Mouse (Mus musculus) urinary bladder, adult 2 months (tissue): ENCODE results near the gene Rxfp2. TPM values are rescaled to one million over a fixed set of nuclear protein-coding genes. Genes with fewer than 3 reads are reported as not detected.

ENCODE experiments used
- DNase-seq: peaks from one replicate; pipeline ENCODE4 v3.0.0; 2022; ENCODE audit warnings: low spot score
- polyA plus RNA-seq: library from polyadenylated mRNA; depleted of rRNA; stranded (reverse); fragments of >200 nt; gene quantifications from 2 replicates; pipeline ENCODE4 v1.2.3, GENCODE M21; 2012; rRNA removed

Gene Rxfp2
- 0.07 and 0.15 TPM in 2 replicates for polyA plus RNA-seq

DNA sequence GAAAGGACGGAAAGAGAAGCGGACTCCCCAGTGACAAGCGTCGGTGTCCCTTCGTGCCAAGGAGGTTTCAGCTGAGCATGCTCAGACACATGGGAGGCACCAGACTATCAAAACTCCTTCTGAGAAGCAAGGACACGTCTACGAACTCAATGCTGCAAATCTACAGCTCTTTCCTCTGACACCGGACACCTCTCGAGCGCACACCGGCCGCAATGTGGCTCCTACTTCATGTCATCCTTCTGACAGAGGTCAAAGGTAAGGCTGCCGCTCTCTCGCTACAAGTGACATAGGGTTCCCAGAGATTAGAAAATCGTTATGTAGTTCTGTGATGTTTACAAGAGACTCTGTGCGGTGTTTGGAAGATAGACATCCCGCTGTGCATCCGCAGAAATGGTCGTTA, at the start of gene Rxfp2:
Gene Rxfp2, plus strand, starts transcription at position 20 of the 400 bp plus-strand sequence.
- no peak for DNase-seq

DNA sequence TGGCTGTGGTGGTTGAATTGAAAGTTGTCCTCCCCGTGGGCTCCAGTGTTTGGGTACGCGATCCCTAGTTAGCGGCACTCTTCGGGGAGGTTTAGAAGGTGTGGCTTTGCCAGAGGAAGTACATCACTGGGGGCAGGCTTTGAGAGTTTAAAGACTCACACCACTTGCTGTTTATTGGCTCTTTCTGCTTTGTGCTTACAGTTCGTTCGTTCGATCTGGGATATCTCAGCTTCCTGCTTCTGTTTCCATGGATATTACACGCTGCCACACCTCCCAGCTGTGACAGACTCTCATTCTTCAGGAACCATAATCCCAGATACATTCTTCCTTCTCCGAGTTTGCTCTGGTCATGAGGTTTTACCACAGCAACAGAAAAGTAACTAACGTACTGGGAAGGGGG, 48.2 kb upstream of the Rxfp2 start:
- no peak for DNase-seq

DNA sequence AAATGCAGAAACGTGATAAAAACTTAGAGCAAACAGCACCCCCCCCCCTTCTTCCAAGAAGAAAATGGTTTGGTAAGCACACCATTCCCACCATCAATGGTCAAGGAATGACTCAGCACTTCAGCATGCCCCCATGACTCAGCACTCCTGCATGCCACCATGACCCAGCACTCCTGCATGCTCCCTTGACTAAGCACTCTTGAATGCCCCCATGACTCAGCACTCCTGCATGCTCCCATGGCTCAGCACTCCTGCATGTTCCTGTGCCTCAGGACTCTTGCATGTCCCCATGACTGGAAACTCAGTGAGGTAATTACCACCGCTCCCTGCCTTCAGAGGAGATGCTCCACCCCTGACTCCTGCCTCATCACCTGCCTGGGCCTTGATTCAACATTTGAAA, 41.4 kb upstream of the Rxfp2 start:
- no peak for DNase-seq

DNA sequence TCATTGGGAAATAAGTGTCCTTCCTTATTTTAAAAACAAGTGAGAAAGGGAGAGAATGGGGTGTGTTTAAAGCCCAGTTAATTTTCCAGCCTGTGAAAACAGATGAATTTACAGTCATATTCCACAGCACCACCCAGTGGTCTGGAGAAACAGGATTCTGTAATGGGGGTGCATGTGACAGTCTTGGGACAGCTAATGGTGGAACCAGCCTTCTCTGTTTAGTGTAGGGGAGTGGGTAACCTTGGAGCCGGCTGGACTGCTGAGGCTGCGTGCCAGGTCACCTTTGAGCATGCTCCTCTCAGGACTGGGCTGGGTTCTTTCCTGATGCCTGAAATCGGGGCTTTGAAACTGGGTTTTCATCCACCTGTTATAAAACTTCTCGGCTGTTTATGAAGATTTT, 34.9 kb upstream of the Rxfp2 start:
- DNase-seq = no peak

DNA sequence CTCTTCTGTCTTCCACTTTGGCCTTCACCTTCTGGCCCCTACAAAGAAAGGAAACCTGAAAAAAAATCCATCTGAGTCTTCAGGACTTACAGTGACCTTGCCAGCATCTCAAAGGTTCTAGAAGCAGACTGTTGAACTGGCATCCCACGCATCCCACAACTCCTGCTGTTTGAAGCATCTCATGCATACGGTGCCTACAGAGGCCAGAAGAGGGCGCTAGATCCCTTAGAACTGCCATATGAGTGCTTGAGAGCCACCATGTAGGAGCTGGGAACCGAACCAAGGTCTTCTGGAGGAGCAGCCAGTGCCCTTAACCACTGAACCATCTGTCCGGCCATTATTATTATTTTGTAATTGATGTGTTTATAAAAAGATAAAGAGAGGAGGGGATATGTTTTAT, 23.9 kb upstream of the Rxfp2 start:
- no peak for DNase-seq

DNA sequence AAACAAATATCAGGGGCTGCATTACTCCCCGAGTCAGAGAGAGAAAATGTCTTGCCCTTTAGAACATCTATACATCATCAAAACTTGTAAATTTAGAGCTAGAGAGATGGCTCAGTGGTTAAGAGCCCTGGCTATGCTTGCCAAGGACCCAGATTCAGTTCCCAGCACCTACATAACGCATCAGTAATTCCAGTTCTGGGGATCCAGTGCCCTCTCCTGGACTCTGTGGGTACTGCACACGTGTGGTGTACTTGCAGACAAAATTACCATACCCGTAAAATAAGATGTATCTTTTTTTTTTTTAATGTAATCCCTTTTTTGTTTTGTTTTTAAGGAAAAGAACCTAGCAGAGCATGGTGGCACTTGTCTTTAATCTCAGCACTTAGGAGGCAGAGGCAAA, 21.9 kb upstream of the Rxfp2 start:
- DNase-seq = no peak

DNA sequence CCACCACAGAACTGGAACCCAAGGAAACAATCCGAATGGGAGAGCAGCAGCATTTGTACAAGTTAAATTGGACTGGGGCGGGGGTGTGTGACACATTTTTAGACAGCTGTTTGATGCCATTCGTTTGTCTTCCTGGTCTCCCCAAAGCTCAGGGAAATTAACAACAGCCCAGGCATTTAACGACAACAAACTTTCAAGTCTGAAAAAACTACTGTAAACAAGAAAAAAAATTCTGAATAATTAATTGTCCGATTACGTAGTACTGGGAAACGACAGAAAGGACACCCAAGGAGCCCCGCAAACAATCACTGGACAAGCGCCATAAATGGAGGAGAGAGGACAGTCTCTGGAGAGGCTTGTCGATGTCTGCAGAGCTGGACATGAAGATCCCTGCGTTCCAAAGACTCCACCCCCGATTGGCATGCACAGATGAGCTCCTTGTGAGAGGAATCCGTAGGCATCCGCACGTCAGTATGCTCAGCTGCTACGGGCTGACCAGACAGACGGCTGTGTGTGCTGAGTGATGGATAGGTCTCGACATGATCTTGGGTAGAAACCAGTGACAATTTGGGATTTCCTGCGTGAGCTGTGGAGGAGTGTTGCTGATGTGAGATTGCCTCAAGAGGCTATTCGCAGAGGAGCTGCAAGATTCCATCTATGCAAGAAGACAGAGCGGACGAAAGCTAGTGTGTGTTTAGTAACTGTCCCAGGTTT, 21.0 kb upstream of the Rxfp2 start:
- DNase-seq = no peak

DNA sequence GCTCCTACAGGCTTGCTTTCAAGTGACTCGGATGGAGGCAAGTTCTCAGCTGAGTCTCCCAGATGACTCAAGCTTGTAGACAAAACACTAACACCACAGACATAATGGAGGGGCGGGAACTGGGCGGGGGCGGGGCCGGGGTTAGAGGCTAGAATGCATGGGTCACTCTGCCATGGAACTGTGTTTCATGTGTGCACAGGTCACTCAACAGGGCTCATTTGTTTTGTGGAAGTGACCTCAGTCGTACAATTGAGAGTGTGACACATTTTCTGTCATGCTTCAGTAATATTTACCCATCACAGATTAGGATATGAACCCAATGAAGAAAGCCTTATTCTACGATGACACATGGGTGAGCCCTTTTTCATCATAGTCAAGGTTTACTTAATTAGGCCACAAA, 20.2 kb upstream of the Rxfp2 start:
- DNase-seq = no peak

DNA sequence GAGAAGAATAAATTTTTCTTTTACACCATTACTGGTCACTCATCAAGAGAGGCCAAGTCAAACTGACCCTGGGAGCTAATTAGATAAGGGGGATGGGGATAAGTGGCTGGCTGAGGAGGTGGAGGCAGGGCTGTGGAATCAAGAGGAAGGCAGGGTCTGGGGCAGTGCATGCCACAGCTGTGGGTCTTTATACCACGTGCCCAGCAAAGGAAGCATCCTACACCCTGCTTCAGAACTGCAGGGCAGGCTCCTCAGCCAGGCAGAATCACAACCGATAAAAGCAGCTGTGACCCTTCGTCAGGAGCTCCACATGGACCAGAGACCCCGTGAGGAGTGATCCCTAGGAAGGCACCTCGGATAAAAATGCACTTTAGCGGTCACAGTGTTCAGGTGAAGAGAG, 13.1 kb upstream of the Rxfp2 start:
- DNase-seq = no peak

DNA sequence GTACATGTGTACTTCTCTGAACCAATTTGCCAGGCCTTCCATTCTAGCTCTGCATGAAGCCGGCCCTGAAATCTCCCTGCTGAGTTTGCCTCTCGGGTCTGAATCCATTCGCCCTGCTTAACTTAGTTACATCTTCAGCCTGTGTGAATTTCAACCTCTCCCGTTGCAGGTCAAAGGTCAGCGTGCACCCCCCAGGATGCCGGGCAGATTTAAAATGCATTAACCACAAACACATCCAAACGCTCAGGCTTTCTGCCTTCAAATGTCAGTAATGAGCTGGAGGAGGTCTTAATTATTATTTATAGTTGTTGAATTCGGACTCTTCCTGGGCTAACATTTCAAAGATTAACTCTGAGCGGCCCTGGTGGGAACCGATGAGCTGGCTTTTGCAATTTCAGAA, 1.6 kb upstream of the Rxfp2 start:
- no peak for DNase-seq

DNA sequence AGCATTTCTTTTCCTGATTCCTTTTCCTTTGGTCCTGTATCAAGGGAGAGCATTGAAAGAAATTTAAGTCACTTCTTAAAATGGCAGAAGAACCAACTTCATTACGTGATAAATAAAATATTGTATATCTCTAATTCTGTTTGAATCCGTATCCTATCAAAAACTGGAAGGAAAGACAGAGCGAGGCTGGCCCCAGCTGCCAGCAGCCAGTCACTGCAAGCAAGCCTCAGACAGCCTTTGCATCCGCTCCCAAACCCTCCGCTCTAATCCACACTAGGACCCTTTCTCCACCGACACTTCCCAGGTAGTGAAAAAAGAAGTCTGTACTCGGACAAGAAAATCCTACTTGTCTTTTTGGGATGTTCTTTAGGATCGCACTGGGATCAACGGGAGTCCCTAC, 803 bp upstream of the Rxfp2 start:
- no peak for DNase-seq

DNA sequence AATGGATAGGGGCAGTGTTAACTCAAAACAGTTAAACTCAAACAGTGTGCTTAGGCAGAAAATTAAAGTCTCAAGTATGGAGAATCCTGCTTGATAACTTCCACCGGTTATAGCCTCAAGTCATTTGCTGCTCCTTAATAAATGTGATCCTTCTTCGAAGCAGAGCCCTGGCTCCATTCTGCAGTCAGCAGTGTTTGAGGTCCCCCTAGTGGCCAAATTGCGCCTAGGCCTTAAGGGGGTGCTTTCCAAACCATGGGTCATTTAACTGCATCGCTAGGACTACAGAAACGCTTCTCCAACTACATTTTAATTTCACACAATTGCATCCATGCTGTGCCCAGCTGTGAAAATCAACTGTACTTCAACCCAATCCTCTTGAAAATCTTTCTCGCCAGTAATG, 2.4 kb downstream of the Rxfp2 start:
- DNase-seq = peak; percentile 41

DNA sequence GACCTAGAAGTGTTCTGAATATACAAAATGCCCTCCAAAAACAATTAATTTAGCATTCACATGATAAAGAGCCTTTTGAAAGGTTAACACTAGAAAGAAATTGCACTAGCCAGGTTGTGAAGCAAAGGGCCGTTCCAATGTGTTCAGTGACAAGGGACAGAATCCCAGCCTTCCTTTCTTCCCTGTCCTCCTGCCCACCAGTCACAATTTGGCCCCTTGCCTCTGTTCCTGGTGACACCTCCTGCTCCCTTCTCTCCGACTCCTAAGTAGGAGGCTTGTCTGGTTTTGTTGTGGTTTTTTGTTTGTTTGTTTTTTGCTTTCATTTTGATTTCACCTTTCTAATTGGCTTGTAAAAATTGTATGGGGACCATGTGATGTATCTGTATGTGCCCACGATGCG, 3.3 kb downstream of the Rxfp2 start:
- DNase-seq = no peak

DNA sequence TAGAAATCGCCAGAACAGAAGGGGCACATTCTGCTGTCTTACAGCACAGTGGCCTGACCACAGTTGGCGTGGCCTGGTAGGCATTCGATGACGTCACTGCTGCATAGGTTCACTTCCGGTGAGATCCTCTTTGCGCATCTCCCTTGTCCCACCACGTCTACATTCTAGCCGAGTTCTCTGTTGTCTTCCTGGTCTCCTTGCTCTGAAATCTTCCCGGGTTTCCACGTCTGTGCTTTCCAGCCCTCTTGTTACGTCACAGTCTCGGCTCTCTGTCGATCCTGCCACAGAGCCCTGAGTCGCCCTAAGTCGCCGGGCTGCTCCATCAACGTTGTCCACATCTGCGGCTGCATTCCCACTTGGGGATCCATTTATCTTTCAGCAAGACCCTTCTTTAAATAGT, 4.1 kb downstream of the Rxfp2 start:
- no peak for DNase-seq

DNA sequence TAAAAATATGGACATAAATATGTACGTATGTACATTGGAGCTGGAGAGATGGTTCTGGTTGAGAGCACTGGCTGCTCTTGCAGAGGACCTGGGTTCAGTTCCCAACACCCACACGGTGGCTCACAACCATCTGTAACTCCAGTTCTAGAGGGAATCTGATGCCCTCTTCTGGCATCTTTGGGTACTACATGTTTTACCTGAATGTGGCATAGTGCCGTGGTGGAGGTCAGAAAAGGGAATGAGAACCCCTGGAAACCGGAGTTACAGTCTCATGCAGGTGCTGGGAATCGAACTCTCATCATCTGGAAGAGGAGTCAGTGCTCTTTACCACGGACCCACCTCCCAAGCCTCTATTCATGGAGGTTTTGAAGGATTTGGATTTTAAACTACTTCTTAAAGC, 5.0 kb downstream of the Rxfp2 start:
- DNase-seq = no peak

DNA sequence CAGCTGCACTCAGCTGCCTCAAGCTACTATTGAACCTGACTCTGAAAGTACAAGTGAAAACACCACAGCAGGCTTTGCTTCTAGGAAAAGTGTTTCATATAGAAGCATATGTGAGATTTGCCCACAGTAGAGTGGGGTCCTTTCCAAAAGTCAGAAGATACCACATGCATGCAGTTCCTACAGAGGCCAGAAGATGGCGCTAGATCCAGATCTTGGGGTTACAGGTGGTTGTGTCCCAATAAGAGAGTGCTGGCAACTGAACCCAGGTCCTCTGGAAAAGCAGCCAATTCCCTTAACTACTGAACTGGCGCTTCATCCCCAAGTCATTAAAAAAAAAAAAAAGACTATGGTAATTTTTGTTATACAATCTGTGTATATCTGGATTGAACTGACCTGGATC, 5.7 kb downstream of the Rxfp2 start:
- DNase-seq = no peak

DNA sequence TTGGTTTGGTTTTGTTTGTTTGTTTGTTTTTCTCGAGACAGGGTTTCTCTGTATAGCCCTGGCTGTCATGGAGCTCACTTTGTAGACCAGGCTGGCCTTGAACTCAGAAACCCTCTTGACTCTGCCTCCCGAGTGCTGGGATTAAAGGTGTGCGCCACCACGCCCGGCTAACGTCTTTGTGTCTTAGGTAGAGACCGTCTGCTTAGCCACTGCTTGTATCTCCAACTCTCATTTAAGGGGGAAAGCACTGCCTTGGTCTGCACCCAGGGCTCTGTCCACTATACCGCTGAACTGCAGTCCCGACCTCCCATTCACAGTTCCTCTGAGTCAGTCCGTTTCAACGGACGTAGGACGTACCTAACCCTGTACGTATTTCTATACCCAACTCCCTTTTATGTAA, 6.4 kb downstream of the Rxfp2 start:
- no peak for DNase-seq

DNA sequence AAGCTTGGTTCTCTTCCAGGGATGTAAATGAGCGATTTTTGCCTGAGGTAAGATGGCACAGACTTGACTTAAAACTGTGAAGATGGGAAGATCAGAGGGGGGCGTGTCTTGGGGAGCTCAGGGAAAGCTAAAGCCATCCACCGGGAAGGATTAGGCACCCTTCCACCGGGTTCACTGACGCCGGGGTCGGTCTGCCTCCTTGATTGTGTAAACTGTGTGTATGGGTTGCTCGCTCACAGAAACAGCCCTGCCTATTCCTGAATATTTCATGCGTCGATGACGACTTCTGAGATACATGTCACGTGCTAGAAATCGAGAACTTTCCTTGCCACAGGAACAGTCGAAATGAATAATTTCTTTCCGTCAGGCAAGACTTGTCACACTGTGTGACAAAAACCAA, 6.9 kb downstream of the Rxfp2 start:
- no peak for DNase-seq

DNA sequence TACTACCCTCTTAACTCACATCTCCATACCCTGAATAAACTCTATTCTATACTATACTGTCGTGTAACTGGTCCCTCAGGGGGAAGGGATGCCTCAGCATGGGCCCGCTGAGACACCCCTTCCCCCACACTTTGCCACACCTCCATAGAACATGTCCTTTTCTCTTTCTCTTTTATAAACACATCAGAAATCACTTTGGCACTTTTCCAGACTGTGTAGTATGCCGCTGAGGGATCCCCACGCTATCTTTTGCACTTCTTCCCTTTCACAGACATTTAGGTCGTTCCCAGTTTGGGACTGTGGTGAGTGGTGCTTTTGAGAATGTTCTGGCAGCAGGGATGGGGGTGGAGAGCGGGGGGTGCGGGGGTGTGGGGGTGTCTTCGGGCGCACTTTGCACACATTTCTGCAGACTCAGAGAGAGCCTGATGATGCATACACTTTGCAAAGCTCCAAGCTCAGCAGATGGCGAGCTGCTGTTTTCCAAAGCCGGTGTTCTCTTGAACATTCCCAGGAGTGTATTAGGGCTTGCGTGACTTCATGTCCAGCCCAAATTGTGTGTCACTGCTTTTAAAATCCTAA, 8.1 kb downstream of the Rxfp2 start:
- DNase-seq = no peak

DNA sequence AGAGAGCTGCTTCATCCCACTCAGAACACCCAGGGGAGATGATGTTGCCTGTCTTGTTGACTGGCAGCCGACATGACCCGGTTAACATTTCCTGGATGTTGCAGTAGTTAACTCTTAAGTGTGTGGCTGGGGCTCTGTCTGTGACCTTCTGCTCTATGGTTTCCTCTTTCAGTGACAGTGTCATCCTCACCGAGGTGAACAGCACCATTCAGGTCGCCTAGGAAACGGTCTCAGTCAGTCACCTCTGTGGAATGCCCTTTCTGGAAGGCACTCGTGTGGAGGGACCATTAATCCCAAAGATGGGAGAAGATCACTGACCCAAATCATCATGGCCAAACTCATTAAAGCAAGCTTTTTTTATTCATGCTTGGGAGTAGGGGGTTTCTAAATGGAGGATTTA, 12.7 kb downstream of the Rxfp2 start:
- DNase-seq = no peak

DNA sequence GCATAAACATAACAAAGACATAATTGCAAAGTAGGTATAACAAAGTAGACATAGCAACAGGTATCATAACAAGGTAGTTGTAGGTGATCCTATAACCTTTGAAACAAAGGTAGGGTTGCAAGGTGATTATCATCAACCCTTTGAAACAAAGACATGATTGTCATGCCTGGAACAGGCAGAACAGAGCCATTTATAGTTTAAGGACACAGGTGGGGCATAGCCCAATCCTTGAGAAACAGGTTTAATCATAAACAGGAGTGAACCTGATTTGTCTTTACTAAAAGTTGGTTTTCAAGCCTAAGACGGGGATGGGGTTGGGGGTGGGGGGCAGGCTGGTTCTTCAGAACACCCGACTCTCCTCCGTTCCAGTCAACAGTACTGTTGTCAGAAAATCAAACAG, 13.2 kb downstream of the Rxfp2 start:
- DNase-seq = no peak

DNA sequence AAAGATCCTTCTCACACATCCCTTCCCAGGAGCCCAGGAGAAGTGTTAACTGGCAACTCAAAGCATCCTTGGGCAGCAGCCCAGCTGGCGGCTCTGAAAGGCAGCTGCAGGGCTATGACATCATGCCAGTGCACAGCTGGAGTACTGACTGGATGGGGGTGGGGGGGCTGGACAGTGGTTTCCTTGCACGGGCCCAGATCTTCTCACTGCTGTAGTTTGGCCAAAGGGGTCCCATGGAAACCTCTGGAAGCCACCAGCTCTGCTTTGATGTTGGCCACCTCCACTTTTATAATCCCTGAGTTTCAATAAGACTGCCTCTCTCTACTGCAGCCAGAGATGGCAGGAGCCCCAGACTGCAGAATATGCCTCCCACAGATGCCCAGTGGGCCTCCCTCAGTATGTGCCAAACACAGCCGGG, 13.6 kb downstream of the Rxfp2 start:
- DNase-seq = no peak

DNA sequence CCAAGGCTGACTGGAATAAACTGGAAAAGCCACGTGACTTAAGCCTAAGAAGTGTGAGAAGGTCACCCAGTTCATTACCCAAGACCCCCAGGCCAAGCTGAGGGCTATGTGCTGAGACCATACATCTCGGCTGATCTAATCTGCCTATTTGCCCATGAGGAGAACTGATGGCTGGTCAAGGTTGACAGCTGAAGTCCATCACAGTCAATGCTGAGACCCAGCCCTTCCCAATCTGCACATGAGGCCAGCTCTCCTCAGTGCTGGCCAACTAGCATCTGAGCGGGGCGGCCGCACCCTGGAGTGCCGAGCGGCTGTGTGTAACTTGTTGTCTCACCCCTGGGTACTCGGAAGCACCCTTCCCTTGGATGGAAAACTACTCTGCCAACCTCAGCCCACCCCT, 17.8 kb downstream of the Rxfp2 start:
- DNase-seq = no peak

DNA sequence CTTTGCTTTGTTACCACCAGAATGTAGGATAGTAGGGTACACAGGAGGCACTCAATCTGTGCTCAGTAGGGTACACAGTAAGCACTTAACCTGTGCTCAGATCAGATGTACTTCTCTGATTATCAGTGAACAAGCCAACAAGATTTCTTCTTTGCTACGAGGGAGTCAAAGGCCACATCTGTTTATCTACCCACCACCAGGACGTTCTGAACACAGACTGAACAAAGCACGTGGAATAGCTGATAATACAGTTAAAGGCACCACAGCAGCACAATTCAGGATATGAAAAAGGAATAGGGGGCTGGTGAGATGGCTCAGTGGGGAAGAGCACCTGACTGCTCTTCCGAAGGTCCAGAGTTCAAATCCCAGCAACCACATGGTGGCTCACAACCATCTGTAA, 18.4 kb downstream of the Rxfp2 start:
- DNase-seq = no peak
